Mouse (Mus musculus) heart, adult 2 months (tissue): Measurements from ENCODE around the gene Ube2o.

Experiments used
- CTCF ChIP-seq: fragments of 200-600 bp; IDR thresholded peaks from 2 replicates; pipeline ENCODE4 v1.8.1; 2022; ENCODE audit warnings: antibody characterized with exemption, mild to moderate bottlenecking, moderate library complexity
- POLR2A ChIP-seq: fragments of 200-500 bp; IDR thresholded peaks from 2 replicates; pipeline ENCODE4 v1.6.1; 2011; ENCODE audit warnings: mild to moderate bottlenecking, low read depth, low read length, control low read depth; ENCODE audit not compliant: insufficient read depth

- TF ChIP-seq CTCF (no peak), POLR2A (no peak)
These were observed 45.2 kb upstream of the Ube2o start, which contains the start of gene Rhbdf2 for GRCm38 (mm10) chr11:116626299-116627071.
